Mouse (Mus musculus) heart, embryonic 16.5 days (tissue): ENCODE results near the gene Lmbrd2. TPM values are rescaled to one million over a fixed set of nuclear protein-coding genes. Genes with fewer than 3 reads are reported as not detected.
"Not testable (repeated sequence)": the region's sequence is repeated elsewhere in the genome, so short reads cannot be mapped to it uniquely, and the experiment has no call there.

Experiments
- ATAC-seq: fragments of 200-750 bp; cut with Nextera tagmentation; replicated peaks from 2 replicates; pipeline ENCODE4 v1.8.0; 2017; ENCODE audit warnings: moderate number of reproducible peaks; ENCODE audit not compliant: insufficient read depth, low FRiP score; ENCODE audit errors: extremely low read depth
- H3K27ac ChIP-seq: fragments of 300-500 bp; sonication (generic); 2 replicates; pipeline ENCODE4 v1.5.1; 2014; ENCODE audit warnings: mild to moderate bottlenecking, low read length, control low read depth, moderate library complexity
- H3K27me3 ChIP-seq: fragments of 300-500 bp; sonication (generic); 2 replicates; pipeline ENCODE4 v1.6.1; 2014; ENCODE audit warnings: low read length, mixed read lengths; ENCODE audit not compliant: control insufficient read depth, insufficient read depth
- H3K36me3 ChIP-seq: fragments of 300-500 bp; sonication (generic); 2 replicates; pipeline ENCODE4 v1.6.1; 2014; ENCODE audit not compliant: control insufficient read depth, insufficient read depth
- H3K4me1 ChIP-seq: fragments of 300-500 bp; sonication (generic); 2 replicates; pipeline ENCODE4 v1.6.1; 2014; ENCODE audit warnings: low read length, mixed read lengths; ENCODE audit not compliant: control insufficient read depth, insufficient read depth
- H3K4me2 ChIP-seq: fragments of 300-500 bp; sonication (generic); 2 replicates; pipeline ENCODE4 v1.6.1; 2014; ENCODE audit warnings: low read depth, mild to moderate bottlenecking, control low read depth, low read length
- H3K4me3 ChIP-seq: fragments of 300-500 bp; sonication (generic); 2 replicates; pipeline ENCODE4 v1.5.1; 2014; ENCODE audit warnings: mild to moderate bottlenecking, control low read depth, low read length
- H3K9ac ChIP-seq: fragments of 300-500 bp; sonication (generic); 2 replicates; pipeline ENCODE4 v1.6.1; 2014; ENCODE audit warnings: low read length, control low read depth
- H3K9me3 ChIP-seq: fragments of 300-500 bp; sonication (generic); replicated peaks from 2 replicates; pipeline ENCODE4 v1.6.1; 2016; ENCODE audit warnings: low read length; ENCODE audit not compliant: control insufficient read depth
- WGBS: fragments of 180-500 bp; shearing (Covaris S2); extraction: QIAGEN DNeasy Blood & Tissue Kit; methylation state at CpG from one replicate; pipeline ENCODE4 v1.1.7; 2014; 5-methylcytosine and 5-hydroxymethylcytosine counted together
- polyA plus RNA-seq: library from polyadenylated mRNA; unstranded; fragments of >200 nt; fragmentation: Nextera tagmentation; extraction: Ambion mirVana; gene quantifications from 2 replicates; pipeline ENCODE4 v1.2.1, GENCODE M21; 2015

The Lmbrd2 gene
- polyA plus RNA-seq, 1 experiment from 2014 or later = 1.7 TPM

GRCm38 (mm10) chr15:9230917-9231316, 90.6 kb downstream of the Lmbrd2 start:
- not testable (repeated sequence) for H3K9ac ChIP-seq

GRCm38 (mm10) chr15:9246345-9246744, 106.0 kb downstream of the Lmbrd2 start:
- Histone ChIP-seq H3K36me3 (no peaks in the 10 kb centered on the region), H3K27me3 (no peaks in the 10 kb centered on the region), H3K4me3 (no peak overlapping the region), H3K9me3 (no peaks in the 10 kb centered on the region), H3K9ac (no peak overlapping the region), H3K27ac (no peak overlapping the region), H3K4me1 (no peaks in the 10 kb centered on the region), H3K4me2 (no peak overlapping the region)
- ATAC-seq = no peak

More at GRCm38 (mm10) chr15:9230917-9231316, 90.6 kb downstream of the Lmbrd2 start:
- not testable (repeated sequence) for H3K9me3 ChIP-seq, ATAC-seq, H3K4me1 ChIP-seq, H3K27me3 ChIP-seq, H3K27ac ChIP-seq, H3K4me2 ChIP-seq, H3K36me3 ChIP-seq, H3K4me3 ChIP-seq
- 75% methylated on average over 4 of the region's 4 CpGs for WGBS

Other genes starting within 250 kb of the Lmbrd2 start
- 0.18 and 0.35 TPM in 2 replicates for gene Ranbp3l, start 172.6 kb upstream of the Lmbrd2 start, polyA plus RNA-seq
- gene Nadk2, start 69.3 kb upstream of the Lmbrd2 start, polyA plus RNA-seq = 41.5 and 45.8 TPM in 2 replicates
- gene Skp2, start 14.9 kb downstream of the Lmbrd2 start, polyA plus RNA-seq = 21.1 and 21.8 TPM in 2 replicates
- not detected in 2 replicates for gene Ugt3a1, start 136.3 kb downstream of the Lmbrd2 start, polyA plus RNA-seq
- gene Ugt3a2, start 195.0 kb downstream of the Lmbrd2 start, polyA plus RNA-seq = not detected in 2 replicates